Mouse (Mus musculus): ENCODE data around the gene Cdk6.

DNA sequence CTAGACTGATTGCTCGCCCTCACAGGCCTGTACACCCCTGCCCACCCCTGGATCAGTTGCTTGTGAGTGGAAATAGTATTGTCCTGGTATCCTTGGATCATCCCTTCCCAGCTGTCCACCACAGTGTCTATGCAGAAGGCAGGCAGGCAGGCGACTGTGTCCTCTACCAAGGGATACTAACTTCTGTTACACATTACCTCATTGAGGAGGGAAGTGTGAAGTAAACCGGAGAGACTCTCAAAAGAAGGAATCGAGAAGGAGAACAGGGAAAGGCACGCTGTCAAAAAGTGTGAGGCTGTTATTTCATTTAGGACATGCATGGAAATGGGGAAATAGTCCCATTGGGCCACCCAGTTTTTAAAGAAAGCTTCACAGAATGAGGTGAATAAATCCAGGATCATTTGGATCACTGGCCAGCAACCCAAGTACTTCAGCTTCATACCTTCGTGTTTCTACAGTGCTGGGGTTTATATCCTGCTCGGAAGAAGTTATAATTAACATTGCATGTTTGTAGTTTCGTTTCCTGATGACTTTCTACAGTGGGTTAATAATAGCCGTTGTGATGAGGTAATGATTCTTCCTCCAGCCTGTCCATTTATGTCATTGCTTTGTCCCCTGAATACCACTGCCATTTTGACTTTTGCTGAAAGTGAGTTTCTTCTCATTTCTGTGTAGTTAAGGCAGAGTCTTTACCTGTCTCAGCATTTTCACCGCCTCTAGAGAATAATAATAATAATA, 79.0 kb downstream of the Cdk6 start:
- no peak for TF ChIP-seq CTCF (conservative IDR thresholded peaks at IDR 0.05 in 1 of 2, IDR thresholded peaks at IDR 0.05 in 1 of 2; ENCODE audit: low read depth in 2 of 2, low read length in 2 of 2)
- TF ChIP-seq SIN3A (IDR thresholded peaks at IDR 0.05; ENCODE audit: low read length), result no peak
- no peak for TF ChIP-seq POLR2A (IDR thresholded peaks at IDR 0.05; ENCODE audit: low read depth, low read length)
- TF ChIP-seq ZNF384 (IDR thresholded peaks at IDR 0.05; ENCODE audit: low read depth, low read length), result no peak
- TF ChIP-seq CHD2 (IDR thresholded peaks at IDR 0.05; ENCODE audit: low read length), result no peak
- TF ChIP-seq MXI1 (IDR thresholded peaks at IDR 0.05; ENCODE audit: low read depth, low read length), result no peak
- peak; percentile 30; the same call in 1 of the 2 replicates for TF ChIP-seq BHLHE40 (IDR thresholded peaks at IDR 0.05; ENCODE audit: low read depth, low read length)
- no peak for TF ChIP-seq SMC3 (IDR thresholded peaks at IDR 0.05; ENCODE audit: low read depth, low read length)
- no peak for TF ChIP-seq E2F4 (IDR thresholded peaks at IDR 0.05; ENCODE audit: insufficient replicate concordance, low read depth, low read length)
- no peak for TF ChIP-seq POLR2AphosphoS2 (IDR thresholded peaks at IDR 0.05; ENCODE audit: low read depth, low read length)
- no peak for TF ChIP-seq ZKSCAN1 (IDR thresholded peaks at IDR 0.05; ENCODE audit: borderline replicate concordance, low read depth, low read length)
- no peak for TF ChIP-seq EP300 (IDR thresholded peaks at IDR 0.05; ENCODE audit: low read length)

All from CH12.LX (cell line).